Mouse (Mus musculus) Patski (cell line): Measurements from ENCODE around the gene Acss1. TPM values are rescaled to one million over a fixed set of nuclear protein-coding genes. Genes with fewer than 3 reads are reported as not detected.

Experiments used
- ATAC-seq: fragments of 100-300 bp; one replicate; pipeline ENCODE4 v1.8.0; 2021
- CTCF ChIA-PET: fragments of 350-600 bp; sonication (Branson Sonifier 250); formaldehyde crosslinking; loops from one replicate; lab custom pipeline; 2022; ENCODE audit warnings: inconsistent platforms; lab: Charles Lee
- POLR2A ChIA-PET: fragments of 350-600 bp; sonication (Branson Sonifier 250); formaldehyde crosslinking; loops from one replicate; lab custom pipeline; 2022; ENCODE audit warnings: antibody characterized with exemption, inconsistent platforms; lab: Charles Lee
- DNase-seq: peaks from one replicate; pipeline ENCODE4 v3.0.0-alpha.2; 2011; ENCODE audit warnings: low read depth, low spot score
- H3K27me3 ChIP-seq: fragments of 371-371 bp; one replicate; pipeline ENCODE4 v1.5.1; 2021
- CTCF ChIP-seq: fragments of 100-300 bp; IDR thresholded peaks from one replicate; pipeline ENCODE4 v1.5.1; 2021
- in situ Hi-C: fragments of 300-500 bp; cut with MboI; formaldehyde crosslinking; loops from 3 replicates; pipeline ENCODE4 v1.11.1; 2018; ENCODE audit warnings: low pct_unique_long_range_greater_than_20kb, mixed read lengths
- polyA plus RNA-seq: library from polyadenylated mRNA; unstranded; gene quantifications from one replicate; pipeline ENCODE4 v1.2.3, GENCODE M21; 2021

Acss1 gene
- polyA plus RNA-seq, 1 experiment from 2014 or later = 0.77 TPM

DNA sequence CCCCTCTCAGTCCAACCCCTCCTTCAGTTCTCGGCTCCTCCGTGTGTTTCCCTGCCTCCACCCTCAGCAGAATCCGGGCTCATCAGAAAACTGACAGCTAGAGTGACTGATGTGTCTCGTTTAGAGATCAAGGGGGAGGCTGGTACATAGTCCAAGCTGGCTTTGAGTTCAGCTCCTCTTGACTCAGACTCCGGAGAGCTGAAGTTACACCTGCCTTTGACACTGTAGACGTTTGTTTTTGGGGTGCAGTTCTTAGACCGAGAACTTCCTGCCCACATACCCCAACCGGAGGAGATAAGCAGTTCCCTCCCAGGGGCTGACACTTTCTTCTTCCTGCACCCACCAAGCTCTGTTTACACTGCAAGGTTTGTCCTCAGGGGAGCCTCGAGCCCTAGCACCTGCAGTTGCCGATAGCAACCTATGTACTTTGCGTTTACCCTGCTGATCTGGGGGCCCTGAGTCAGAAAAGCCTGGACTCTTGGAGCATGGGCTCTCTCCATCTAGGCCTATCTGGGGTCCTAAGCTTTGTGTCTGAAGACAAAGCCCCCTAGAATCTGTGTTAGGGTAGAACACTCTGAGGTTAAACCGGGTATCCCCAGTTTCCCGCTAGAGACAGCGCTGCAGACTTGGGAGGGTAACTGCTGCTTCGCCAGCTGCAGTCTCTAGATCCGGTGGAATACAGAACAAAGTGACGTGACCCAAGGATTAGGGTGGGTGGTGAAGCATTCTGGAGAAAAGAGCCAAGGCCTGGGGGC, 1.1 kb downstream of the Acss1 start:
- no peak for ATAC-seq
- TF ChIP-seq CTCF = no peak
- in situ Hi-C loops = no loop called here
- H3K27me3 ChIP-seq = peaks cover 9% of the 10 kb centered on the region
- POLR2A ChIA-PET = no interaction called here
- CTCF ChIA-PET = interaction anchor here (0.9 to 1.4 kb wide), 2 partner anchors 14 to 27 kb away, joined by 3 read pairs; no protein-coding TSS in a partner anchor
- DNase-seq = no peak

DNA sequence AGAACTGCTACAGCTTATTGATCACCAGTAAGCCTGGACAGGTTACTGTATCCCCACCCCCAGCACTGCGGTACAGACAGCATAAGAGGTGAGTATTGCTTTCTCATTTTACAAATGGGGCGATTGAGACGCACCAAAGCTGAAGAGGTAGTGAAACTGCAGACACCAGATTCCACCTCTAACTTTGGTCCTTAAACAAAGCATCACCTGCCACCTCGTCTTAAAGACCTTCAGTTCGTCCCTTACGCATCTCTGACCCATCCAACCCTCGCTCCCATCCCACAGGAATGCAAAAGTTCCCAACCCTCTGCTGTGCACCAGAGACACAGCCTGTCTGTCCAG, 1.6 kb downstream of the Acss1 start:
- TF ChIP-seq CTCF = no peak
- ChIA-PET POLR2A (no interaction called here), CTCF (interaction anchor here (1.4 kb wide), 1 partner anchor 27 kb away, joined by 3 read pairs; no protein-coding TSS in a partner anchor)
- no peak for ATAC-seq
- no peak for DNase-seq
- in situ Hi-C loops = no loop called here
- H3K27me3 ChIP-seq = peaks cover 9% of the 10 kb centered on the region

DNA sequence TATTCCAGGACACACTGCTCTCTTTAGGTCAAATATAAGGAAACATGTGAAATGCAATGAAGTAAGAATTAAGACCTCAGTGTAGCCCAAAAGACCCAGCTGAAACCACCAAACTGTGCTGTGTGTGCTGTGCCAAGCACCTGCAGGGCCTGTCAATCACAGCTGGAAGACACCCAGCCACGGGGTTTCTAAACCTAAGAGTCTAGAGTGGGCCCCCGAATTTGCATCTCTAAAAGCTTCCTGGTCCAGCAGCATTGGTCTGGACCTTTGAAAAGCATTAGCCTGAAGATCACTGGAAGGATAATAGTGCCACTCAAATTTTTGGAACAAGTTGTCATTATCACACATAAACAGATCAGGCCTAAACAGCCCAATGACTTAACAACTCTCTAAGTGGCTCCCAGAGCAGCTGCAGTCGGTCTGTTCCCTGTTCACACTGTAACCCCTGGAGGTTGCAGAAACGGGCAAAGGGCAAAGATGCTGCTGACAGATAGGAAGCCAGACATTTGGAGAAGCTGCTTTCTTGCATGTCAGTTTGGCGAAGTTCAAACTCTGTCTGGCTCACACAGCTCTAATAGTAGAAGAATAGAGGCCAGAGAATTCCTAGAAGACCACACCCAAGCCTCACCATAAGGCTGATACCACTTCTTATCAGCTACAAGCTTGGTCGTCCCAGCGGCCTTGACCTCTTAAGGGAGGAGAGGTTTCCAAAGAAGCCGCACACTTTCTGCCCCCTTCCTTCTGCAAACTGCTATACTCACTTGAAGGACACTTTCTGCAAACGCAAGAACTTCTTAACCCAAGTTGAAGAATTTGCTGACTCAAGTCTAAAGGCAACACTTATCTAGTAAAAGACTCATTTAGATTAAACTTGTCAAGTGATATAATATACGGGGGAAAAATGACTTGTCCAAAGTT, 2.5 kb downstream of the Acss1 start:
- no peak for ATAC-seq
- TF ChIP-seq CTCF = no peak
- H3K27me3 ChIP-seq = peaks cover 9% of the 10 kb centered on the region
- DNase-seq = no peak
- ChIA-PET POLR2A (no interaction called here), CTCF (interaction anchor here (1.3 to 1.4 kb wide), 2 partner anchors 9 kb away, joined by 3 read pairs; no protein-coding TSS in a partner anchor)
- in situ Hi-C loops = no loop called here

DNA sequence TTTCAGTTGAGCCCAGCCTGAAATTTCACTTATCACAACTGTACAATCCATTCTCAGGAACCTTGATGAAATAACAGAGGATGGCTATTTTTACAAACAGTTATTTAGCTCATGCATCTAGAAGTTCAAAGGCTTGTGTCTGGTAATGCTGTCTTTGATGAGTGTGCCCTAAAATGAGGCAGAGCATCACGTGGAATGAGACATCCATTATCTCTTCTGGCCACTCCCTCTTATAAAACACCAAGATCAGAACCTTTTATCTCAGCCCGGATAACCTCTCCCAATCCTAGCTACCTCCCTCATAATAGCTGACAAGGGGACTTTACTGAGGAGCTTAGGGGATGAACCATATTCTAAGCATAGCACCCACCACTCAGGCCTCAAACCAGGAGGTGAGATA, 3.3 kb downstream of the Acss1 start:
- ChIA-PET POLR2A (no interaction called here), CTCF (interaction anchor here (1.3 to 1.4 kb wide), 2 partner anchors 8 to 10 kb away, joined by 3 read pairs; no protein-coding TSS in a partner anchor)
- TF ChIP-seq CTCF = no peak
- in situ Hi-C loops = no loop called here
- H3K27me3 ChIP-seq = peaks cover 9% of the 10 kb centered on the region
- DNase-seq (no peak), ATAC-seq (no peak)

DNA sequence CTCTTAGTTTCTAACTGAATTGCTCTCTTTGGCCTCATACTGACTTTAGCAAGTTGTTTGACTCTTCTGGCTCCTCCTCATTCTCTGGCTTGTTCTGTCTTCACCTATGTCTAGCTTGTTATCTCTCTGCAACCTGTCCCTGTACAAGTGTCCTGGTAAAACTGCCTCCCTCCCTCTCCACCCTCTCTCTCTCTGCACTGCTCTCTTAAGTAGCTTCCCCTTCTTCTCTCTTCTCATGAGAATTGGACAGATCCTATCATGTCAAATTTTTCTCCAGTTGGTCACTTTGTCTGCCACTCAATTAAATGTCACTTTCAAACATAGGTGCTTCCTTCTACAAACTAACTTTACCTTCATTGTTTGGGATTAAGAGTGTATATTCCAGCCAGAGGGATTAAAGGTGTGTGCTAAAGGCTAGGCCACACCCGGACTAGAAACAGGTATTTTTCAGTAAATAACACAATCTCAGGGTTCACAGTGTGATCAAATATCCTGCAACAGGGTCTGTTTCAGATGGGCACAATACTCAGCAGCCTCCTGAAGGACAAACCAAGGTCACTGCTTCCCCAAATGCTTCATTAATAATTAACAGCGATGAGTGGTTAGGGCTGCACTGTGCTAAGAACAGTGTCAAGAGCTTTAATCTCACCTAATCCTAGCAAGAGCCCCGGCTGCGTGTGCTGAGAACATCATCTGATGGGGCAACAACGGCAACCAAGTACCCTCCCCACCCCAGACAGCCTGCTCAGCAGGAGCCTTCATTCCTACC, 4.0 kb downstream of the Acss1 start:
- ATAC-seq (no peak), DNase-seq (no peak)
- TF ChIP-seq CTCF = no peak
- CTCF ChIA-PET = interaction anchor here (1.3 to 1.4 kb wide), 2 partner anchors 11 kb away, joined by 3 read pairs; no protein-coding TSS in a partner anchor
- in situ Hi-C loops = no loop called here
- POLR2A ChIA-PET = no interaction called here
- H3K27me3 ChIP-seq = peaks cover 9% of the 10 kb centered on the region

DNA sequence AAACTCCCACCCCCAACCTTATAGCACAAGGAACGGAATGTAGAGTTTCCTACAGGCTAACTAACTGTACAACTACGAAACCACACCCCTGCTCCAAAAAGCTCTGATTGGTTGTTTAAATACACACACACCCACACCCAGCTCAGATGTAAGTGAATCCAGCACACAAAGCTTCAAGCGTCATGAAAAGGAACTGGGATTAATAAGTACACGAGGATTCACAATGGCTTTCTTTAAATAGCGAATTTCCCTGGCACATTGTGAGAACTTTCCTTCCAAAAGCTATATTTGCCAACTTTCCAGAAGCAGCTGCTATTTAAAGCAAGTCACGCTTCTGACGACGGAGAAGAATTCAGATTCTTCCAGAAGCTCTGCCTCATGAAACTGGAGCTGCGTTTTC, 5.0 kb downstream of the Acss1 start:
- no peak for TF ChIP-seq CTCF
- ATAC-seq (no peak), DNase-seq (no peak)
- ChIA-PET POLR2A (no interaction called here), CTCF (interaction anchor here (1.3 kb wide), 1 partner anchor 10 kb away, joined by 3 read pairs; no protein-coding TSS in a partner anchor)
- in situ Hi-C loops = no loop called here
- peaks cover 4% of the 10 kb centered on the region for H3K27me3 ChIP-seq

DNA sequence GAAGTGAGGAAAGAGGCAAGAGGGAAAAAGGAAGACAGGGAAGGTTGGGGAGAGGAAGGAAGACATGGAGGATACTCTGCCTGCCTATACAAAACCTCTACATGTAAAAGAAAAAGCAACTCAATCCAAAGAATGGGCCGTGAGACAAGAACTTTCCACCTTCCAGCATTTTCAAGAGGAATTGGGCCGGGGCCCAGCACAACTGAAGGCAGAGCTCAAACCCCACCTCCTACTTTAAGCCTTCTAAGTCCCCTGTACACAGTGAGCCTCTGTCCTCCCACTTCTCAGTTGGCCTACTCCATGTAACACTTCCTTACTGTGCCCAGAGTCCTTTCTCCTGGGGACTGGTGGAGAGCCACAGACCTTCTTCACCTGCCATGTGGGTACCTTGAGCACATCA, 6.3 kb downstream of the Acss1 start:
- DNase-seq = no peak
- no peak for TF ChIP-seq CTCF
- no peaks in the 10 kb centered on the region for H3K27me3 ChIP-seq
- POLR2A ChIA-PET = no interaction called here
- ATAC-seq = no peak
- in situ Hi-C loops = no loop called here
- CTCF ChIA-PET = interaction anchor here (0.6 to 1.2 kb wide), 2 partner anchors 83 to 1578 kb away, joined by 3 read pairs; no protein-coding TSS in a partner anchor

DNA sequence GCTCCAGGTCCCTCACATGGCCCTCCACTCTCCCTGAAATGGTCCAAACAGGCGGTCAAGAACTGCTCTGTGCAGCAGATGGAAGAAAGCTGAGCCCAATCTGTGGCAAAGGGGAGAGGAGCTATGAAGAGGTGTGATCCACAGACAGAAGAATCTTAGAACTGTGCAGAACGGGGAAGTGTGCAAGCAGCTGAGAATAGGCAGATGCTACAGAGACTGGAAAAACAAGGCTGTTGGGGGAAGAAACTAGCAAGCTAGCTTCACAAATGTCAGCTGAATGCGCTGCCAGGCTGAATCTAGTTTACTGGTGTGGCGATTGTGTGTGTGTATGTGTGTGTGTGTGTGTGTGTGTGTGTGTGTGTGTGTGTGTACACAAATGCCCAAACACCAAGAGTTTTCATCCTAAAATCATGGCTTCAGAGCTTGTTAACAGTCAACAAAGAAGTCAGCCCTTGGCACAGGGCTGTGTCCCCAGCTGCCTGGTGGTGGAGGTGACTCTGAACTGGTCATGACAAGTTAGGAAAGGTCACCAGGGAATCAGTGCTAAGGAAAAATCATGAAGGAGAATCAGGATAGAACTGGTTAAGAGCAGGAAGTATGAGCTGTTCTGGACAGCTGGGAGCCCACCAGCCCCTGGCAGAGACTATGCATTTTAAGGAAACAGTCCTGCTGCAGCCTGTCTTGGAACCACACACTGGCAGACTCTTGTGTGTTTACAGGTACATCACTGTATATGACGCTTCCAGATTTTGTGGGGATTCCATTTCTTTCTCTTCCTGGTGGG, 7.4 kb downstream of the Acss1 start:
- no peaks in the 10 kb centered on the region for H3K27me3 ChIP-seq
- no peak for DNase-seq
- POLR2A ChIA-PET = interaction anchor here (0.6 kb wide), 1 partner anchor 51 kb away, joined by 4 read pairs; no protein-coding TSS in a partner anchor
- ATAC-seq = no peak
- CTCF ChIA-PET = interaction anchor here (1.2 to 1.4 kb wide), 3 partner anchors 10 to 81 kb away, joined by 3 read pairs; no protein-coding TSS in a partner anchor
- in situ Hi-C loops = no loop called here
- TF ChIP-seq CTCF = no peak

DNA sequence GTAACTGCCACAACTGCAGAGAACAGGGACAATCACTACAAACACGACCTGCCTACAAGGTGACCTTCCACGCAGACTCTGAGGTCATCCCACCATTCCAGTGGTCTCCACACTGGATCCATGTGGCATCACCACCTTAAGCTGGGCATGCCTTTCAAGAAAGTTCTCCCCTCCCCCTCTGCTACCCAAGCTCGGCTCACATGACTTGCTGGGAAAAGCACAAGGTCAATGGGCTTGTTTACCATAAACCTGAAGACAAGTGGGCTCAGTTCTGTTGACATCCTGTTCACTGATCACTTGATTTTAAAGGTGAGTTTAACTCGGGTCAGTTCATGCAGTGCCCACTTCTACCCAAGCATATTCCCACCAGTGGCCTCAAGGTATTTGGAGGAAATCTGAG, 8.3 kb downstream of the Acss1 start:
- in situ Hi-C loops = no loop called here
- POLR2A ChIA-PET = interaction anchor here (0.6 kb wide), 1 partner anchor 50 kb away, joined by 4 read pairs; no protein-coding TSS in a partner anchor
- no peaks in the 10 kb centered on the region for H3K27me3 ChIP-seq
- no peak for TF ChIP-seq CTCF
- ATAC-seq = no peak
- no peak for DNase-seq
- CTCF ChIA-PET = interaction anchor here (1.4 kb wide), 2 partner anchors 9 to 19 kb away, joined by 3 read pairs; no protein-coding TSS in a partner anchor
